In genomic region chr15:51206773-51207172, GRCm38 (mm10) we compare ENCODE assay signal across 25 mouse cellular contexts.
"Had no signal": no experiment of that assay in that cellular context is flagged by ENCODE, and none has a peak within 500 bp of the region (broad histone marks: within the 10 kb centered on the region; RNA-seq: fewer than 3 reads in every experiment).

No protein-coding gene starts in this region.

- ATAC-seq: hindbrain, embryonic 16.5 days; inflammation-experienced regulatory T-cells, adult 6 months; intestine, embryonic 15.5 days; intestine, postnatal 0 days had no signal

- H3K27ac ChIP-seq: gastrocnemius, adult 2 months; heart, embryonic 10.5 days; hindbrain, embryonic 10.5 days; hindbrain, embryonic 12.5 days; hindbrain, embryonic 14.5 days; intestine, embryonic 15.5 days; limb, embryonic 10.5 days; limb, embryonic 12.5 days; liver, embryonic 13.5 days had no signal

- DNase-seq: gastrocnemius, adult 2 months; gastrocnemius, postnatal 10 days; gastrocnemius, postnatal 25 days; heart, adult 18-20 months; heart, postnatal 10 days; heart, postnatal 4 days; kidney, adult 18-20 months; kidney, adult 8-10 months; kidney, postnatal 10 days; kidney, postnatal 25 days; kidney, postnatal 4 days; liver; liver, embryonic 13.5 days had no signal

- H3K4me3 ChIP-seq: gastrocnemius, adult 2 months; heart, embryonic 10.5 days; heart, embryonic 12.5 days; hindbrain, embryonic 10.5 days; hindbrain, embryonic 12.5 days; intestine, embryonic 15.5 days; layer of hippocampus, adult 2 months; limb, embryonic 10.5 days; limb, embryonic 12.5 days; liver, embryonic 13.5 days had no signal
